Mouse (Mus musculus): ENCODE measurements around the gene Nkd1.
A peak's percentile ranks its signal among the peaks of the same experiment; 100 is the strongest.

Nkd1 gene

DNA sequence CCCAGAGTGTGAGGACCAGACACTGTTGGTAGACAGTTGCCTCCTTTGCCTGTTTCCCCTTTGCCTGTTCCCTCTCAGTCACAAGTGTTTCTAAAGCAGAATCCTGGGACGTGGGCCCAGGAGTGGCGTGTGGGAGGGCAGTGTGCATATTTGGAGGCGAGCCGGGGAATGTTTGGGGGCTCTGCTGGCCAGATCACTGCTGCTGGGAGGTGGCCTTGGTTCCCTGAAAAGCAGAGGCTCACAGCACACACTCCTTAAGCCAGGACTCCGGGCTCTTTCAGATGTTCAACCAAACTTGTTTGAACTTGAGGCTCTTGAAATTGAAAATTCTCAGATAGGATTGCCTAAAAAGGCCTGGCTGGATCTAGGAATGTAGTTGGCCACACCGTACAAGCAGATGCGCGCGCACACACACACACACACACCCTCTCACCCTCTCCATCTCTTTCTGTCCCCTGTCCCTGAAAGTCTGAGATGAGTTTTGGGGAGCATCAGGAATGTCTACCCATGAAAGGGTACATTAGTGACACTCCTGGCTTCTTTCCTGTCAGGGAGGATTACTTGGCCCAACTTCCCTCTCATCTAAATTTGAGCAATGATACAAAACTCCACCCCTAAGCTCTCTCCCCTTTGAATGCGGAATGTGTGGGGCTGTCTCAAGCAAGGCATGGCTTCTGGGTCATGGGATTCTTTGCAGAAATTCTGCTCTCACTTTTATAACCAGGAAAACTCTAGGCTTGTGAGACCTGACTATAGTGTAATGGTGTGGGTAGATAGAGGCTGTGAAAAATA lies 55.4 kb downstream of the Nkd1 start:
- no peak for DNase-seq (ENCODE audit: low spot score)

DNA sequence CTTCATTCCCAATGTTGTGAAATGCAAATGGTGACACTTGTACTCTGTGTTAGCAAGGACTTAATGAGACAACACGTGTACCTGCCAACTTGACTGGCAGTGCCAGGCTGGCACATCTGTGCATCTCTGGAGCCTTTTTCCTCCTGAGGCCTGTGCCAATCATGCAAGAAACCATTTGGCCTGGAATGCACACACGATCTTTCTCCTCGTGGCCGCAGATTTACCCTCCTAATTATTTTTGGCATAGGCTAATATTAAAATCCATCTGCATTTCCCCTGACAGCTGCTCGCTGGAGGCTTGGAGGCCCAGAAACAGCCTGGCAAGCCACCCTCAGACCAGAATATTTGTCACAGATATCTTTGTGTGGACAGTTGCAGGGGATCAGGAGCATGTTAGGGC lies 56.5 kb downstream of the Nkd1 start:
- no peak for DNase-seq (ENCODE audit: low spot score)

DNA sequence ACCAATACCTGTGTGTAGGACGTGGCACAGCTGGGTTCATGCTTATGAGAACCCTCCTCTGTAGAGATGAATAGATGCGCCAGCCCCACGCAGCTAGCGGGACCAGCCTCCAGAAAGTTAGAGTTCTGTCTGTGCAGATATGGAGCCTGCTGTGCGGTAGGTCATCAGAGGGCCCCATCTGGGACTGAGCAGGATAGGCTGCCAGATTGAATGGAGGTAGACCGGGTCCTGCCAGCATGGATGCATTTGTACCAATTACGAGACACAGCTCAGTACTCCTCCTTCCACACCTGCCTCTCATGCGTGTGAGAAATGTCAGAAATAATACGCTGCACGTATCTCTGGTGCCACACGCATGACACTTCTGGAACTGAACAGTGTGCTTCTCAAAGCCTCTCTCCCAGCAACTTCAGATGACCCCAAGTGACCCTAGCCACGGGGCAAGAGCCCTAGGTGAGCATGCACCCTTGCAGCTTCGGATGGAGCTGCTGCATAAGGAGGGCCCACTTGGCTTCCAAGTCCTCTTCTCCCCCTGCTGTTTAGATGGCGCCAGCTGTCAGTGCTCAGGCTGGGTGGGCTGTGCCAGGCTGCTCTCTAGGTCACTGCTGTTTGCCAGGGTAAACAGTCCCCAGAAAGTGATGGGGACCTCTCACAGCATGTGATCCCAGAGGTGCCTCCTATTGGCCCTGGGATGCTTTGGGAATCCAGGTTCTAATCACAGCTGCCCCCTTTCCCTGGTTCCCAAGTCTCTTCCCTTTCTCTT lies 57.4 kb downstream of the Nkd1 start:
- no peak for DNase-seq (ENCODE audit: low spot score)

DNA sequence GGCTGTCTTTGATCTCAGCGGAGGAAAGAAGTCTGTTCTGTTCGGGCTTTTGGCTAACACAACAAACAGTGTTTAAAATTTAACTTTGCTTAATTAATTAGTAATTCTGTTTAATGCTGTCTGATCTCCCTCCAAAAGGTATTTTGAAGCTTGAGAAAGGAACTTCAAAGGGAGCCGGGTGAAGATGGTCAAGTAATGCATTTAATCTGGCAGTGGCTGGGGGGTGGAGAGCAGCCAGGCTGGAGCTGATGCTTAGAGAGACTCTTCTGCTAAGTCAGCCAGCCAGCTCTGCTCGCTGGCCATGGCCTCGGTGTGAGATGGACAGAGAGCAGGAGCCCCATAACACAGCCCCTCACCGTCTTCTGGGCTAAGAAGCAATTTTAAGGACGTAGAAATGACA lies 58.1 kb downstream of the Nkd1 start:
- no peak for DNase-seq (ENCODE audit: low spot score)

DNA sequence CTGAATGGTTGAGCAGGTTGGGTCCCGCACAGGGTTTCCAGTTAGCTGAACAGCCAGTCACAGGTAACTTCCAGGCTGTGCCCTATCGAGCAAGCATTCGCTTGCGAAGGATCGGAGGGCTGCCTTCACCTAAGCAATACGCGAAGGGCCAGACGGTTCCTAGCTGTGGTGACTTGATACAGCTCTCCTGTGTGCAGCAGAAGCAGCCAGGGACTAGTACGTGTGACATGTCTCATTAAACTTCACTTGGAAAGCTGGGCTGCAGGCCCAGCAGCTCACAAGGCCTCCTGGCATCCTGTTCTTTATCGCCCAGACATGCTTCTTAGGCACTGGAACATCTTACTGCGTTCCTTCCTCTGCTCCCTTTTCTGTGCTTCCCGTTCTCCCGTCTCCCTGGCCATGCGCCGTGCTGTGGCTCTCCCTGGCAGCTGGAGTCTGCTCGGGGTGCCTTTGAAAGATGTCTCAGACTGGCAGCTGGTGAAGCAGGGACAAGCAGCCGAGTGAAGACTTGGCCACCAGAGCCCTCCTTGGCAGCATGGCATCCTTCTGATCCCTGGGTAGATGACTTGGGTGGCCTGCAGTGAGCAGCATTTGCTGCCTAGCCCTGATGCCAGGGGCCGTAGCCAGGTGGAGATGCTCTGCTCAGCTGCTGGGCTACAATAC lies 58.6 kb downstream of the Nkd1 start:
- DNase-seq (ENCODE audit: low spot score), result no peak

DNA sequence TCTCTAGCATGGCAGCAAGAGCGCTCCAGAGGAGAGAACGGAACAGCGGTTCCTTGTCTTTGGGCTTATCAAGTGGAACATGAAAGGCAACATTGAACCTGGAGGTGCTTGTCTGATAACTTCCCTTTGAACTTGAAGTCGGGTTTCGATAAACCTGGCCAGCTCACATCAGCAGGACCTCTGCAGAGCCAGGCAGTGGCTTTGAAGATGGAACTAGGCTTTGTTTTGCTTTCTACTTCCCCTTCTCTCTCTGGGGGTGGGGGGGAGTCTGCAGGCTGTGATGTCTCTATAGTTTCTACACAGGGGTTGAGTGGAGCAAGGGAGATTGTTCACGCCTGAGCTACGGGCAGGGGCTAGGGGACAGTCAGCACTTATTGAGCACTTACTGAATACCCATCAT lies 59.6 kb downstream of the Nkd1 start:
- DNase-seq (ENCODE audit: low spot score), result no peak

DNA sequence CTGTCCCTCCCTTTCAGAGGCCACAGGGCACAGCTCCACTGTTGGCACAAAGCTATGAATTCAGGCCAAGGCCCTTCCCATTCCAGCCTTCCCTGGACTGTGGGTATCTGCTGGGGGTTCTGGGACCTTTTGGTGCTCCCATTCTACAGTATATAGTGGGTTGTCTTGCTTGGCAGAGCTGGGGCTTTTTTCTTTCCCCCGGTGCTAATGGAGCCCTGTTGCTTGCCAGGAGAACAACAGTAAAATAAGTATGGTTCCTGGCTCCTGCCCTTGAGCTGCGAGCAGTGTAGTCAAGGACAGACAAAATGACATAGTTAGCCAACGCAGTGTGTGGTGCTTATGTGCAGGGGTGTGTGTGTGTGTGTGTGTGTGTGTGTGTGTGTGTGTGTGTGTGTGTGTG lies 62.7 kb downstream of the Nkd1 start:
- no peak for DNase-seq (ENCODE audit: low spot score)

DNA sequence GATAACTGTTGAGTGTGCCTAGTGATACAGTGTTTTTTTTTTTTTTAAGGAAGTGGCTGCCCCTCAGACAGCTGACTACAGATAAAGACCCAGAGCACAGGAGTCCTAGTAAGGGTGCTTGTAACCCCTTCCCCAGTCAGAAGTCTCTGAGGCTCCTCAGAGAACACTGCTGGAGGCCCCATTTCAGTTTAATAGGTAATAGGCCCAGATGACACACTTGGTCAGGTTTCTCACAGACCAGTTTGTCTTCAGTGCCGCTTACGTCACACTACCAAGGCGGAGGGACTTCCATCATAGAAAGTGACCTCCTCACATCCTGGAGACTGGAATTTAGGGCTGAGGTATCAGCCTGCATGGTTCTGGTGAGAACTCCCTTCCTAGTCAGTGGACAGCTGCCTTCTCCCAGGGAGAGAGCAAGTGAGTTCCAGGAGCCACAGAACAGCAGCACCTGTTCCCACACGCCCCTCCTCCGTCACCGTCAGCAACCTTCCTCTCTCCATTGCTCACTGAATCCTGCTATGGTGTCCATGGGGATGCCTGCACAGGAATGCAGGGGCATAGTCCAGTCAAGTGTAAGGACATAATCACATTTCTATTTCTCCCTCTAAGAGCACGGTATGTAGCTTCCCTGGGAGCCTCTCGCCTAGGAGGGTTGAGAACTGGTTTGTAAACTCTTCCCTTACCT lies 67.2 kb downstream of the Nkd1 start:
- DNase-seq (ENCODE audit: low spot score), result no peak

DNA sequence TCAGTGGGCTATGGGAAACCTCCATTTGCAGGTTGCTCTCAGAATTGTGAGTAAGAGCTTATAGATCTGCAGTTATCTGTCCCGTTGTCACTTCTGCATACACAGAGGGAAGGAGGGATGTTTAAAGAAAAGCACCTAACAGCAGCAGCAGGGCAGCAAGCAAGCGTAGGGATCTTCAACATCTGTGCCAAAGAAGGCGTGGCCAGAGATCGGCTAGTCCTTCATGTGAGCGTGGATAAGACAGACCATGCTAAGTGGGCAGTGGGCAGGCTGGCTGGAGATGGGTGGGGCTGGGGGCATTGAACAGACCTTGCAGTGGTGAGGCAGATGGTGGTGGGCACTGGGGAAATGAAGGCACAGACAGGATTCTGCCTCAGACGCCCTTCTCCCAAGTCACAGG lies 69.1 kb downstream of the Nkd1 start:
- peak; percentile 65 for DNase-seq (ENCODE audit: low spot score)

DNA sequence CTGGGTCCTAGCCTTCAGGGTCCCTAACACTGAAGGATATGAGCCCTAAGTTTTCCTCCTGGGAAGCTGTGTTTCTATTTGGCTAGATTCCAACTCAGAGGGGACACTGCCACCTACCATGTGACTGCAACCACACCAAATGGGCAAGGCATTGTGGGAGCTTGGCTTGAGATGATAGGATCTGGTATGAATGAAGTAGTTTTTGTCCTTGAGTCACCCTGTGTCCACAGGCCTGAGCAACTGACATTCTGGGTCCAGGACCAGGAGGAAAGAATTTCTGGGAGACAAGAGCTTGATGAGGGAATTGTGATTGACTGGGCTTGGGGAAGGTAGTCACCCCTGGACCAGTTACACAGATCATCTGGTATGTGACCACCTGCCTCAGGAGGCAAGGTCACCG lies 72.8 kb downstream of the Nkd1 start:
- DNase-seq (ENCODE audit: low spot score), result no peak

DNA sequence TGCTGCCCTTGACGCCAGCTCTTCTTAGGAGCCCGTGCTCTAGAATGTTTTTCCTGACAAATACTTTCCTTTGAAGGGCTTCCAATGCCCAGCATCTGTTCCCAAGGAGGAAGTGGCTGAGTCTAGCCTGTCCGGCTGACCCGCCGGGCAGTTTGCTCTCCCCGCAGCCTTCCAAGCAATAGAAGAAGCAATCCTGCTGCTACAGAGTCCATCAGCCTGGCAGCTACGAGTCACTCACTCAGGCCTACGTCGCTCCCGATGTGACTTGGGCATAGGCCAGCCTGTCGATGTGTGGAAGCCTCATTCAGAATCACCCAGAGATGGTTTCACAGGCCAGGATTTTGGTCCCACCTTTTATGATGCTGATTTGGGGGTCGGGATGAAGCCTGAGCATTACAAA lies 74.9 kb downstream of the Nkd1 start:
- no peak for DNase-seq (ENCODE audit: low spot score)

DNA sequence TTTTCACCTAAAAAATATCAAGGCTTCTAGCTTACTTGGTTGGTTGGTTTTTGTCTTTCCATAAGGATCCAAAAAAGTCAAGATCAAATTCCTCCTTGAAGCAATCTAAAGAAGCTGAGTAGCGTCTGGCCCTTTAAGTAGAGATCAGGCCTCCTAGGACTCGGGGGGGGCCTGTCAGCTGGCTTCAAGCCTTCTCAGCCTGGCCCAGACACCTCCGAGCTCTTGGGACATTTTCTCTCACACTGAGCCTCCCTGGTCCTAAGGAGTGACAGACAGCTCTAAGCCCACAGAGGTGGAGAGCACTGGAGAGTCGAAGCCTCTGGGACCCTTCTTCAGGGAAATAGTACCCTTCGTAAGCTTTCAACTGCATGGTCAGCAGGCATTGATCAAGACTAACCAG lies 77.4 kb downstream of the Nkd1 start:
- no peak for DNase-seq (ENCODE audit: low spot score)

DNA sequence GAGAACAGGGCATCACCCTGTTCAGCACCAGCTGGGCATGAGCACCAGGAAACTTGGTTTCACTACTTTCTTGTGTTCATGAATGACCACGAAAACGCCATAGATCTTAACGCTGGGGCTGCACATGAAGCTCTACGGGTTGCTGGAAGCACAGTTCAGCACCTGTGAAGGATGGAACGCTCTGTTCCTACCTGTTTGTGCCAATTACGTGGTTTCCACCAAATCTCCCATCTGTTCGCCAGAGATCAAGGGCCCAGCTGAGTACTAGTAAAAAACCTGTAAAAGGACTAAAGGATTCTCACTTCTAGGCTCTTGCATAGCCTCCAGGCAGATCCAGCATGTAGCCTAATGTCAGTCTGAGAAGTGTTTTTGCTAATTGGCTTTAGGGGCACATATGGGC lies 78.3 kb downstream of the Nkd1 start:
- no peak for DNase-seq (ENCODE audit: low spot score)

DNA sequence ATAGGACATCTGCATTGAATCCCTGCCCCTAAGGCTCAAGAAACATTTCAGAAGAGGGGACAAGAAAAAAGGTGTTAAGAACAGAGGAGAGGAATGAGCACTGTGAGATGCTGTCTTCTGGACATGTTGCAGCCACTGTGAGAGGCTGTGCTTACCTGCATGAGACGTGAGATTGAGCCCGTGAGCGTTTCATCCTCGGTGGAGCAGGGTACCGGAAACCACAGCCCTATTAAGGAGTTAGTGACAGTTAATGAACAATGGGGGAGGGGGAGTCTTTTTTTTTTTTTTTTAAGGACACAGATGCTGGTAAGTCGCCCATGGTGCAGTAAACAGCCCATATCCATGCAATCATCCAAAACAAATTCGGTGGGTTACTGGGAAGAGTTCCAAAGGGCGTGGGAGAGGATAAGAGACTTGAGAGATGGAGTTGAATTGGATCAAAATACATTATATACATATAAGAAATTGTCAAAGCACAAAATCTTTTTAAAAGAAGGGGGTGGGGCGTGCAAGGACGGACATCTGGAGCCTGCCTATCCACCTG lies 82.4 kb downstream of the Nkd1 start:
- DNase-seq (ENCODE audit: low spot score), result peak; percentile 65

DNA sequence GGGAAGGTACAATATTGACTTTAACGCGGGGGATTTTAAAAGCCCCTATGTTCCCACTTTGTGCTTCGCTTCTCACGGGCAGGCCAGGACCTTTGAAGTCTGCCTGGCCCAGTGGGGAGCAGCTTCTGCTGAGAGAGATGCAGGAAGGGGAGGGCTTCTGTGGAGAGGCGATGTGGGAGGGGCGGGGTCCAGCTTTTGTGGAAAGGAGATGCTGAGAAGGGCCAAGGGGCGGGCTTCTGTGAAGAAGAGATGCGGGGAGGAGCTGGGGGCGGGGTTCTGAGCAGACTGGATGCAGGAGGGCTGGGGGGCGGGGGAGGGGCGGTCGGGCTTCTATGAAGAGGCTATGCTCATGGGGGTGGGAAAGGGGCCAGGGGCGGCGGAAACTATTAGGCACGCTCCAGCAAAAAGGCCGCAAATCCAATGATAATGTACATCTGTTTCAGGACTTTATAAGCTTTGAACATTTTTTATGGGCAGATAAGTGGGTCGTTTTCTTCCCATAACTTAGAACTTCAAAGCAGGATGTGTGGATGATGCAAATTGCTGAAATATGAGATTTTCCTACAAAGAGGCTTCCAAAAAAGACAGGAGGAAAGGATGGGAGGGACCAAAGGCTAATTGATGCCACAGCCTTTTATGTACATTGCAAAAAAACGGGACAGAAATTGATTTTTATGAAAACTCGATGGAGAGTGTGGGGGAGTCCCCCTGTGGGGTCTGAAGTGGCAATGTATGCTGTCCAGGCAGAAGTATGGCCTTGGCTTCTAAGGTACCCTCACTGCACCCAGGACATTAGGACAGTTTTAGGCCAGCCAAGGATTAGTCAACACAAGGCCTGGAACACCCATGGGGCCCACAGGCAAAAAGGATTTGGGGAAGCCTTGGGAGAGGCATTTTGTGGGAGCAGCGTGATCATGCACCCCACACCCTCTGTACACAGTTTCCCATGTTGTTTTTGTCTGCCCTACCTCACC lies 83.2 kb downstream of the Nkd1 start:
- peak; percentile 90 for DNase-seq (ENCODE audit: low spot score)

DNA sequence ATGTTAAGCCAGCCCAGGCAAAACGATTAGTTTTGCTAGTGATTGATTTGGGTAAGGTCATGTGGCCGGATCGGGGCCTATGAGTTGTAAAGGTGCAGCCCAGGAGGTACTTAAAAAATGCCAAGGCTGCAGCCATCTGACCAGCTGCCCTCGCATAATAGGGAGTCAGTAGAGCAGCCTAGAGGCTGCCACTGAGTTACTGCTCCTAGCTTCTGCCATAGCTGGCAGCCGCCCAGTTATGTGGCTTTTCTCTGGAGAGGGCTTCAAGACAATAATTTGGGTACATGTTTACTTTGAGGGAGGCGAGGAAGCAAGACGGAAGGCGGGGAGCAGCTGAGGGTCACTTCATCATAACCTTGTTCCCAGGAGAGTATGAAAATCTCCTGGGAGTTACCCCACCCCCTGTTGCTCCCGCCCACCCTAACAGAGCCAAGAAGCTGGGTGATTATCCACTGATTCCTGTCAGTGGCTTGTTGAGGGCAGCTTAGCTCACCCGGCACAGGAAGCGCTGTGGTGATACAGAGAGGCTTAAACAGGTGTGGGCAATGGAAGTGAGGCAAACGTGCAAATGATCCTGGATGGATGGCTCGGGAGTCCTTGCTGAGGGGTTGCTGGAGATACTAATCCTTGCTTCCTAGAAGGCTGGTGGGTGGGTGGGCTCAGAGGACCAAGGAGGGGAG lies 84.3 kb downstream of the Nkd1 start:
- peak; percentile 30 for DNase-seq (ENCODE audit: low spot score)

DNA sequence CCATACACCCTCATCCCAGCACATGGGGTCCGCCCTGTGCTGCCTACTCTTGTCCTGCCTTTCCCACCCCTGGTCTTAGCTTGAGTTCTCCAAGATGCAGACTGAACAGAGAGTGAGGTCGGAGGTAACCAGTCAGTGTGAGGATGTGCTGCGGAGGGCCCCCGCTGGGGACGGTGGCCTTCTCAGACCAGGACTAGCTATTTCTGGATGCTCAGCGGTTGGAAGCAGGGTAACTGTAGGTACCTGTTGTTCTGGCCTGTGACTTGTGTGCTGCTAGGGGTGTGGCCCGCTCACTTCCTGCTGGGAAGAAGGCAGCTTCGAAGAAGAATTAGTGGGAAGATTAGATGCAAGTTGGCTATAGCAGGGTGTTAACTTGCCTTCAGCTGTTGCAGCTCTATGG lies 87.9 kb downstream of the Nkd1 start:
- DNase-seq (ENCODE audit: low spot score), result no peak

DNA sequence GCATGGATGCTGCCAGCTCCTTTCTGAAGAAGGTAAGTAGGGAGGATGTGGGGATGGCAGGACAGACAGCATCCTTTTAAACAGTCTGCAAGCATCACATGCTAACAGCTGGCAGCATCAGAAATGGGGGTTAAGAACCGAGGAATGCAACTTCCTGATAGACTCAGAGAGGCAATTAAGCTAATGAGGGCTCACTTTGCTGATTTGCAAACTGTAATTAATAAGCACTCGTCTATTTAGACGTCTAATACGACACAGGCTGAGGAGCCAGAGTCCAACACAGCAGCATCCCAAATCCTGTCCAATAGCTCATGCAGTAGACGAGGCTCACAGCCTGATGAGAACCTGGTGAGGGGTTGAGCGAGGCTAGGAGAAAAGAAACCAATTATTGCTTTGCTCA lies 89.1 kb downstream of the Nkd1 start:
- DNase-seq (ENCODE audit: low spot score), result no peak

DNA sequence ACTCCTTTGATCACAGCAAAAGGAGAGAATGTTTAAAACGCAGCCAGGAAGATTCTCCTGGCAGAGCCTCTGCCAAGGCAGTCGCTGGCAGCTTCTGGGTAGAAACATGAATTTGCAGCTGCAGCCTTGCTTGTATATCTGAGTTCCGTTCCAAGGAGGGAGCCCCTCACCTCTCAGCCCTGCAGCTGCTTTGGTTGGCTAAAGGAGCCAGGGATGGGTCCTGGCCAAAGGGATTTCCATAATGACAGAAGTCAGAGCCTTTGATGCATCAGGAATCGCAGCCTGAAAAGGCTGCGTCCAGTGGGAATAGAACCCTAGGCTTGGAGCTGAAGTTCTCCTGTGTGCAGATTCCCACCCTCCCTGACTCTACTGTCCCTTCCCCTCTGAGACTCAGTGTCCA lies 93.8 kb downstream of the Nkd1 start:
- no peak for DNase-seq (ENCODE audit: low spot score)

DNA sequence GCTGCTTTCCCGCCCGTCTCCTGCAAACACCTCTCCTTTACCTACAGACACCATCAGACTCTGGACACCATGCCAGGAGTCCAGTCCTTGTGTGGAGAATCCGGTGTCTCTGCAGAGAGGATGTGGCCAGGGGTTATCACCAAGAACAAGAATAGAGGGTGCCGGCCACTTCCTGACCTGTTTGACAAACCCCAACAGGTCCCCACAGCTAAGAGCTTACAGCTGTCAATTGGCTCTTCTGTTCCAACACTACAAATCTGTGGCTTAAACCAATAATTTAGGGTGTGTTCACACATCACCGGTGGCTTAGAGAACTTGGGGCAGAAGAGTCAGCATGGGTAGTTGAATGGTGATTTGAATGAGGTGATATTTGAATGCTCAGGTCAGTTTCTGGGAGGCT lies 97.5 kb downstream of the Nkd1 start:
- no peak for DNase-seq (ENCODE audit: low spot score)

DNA sequence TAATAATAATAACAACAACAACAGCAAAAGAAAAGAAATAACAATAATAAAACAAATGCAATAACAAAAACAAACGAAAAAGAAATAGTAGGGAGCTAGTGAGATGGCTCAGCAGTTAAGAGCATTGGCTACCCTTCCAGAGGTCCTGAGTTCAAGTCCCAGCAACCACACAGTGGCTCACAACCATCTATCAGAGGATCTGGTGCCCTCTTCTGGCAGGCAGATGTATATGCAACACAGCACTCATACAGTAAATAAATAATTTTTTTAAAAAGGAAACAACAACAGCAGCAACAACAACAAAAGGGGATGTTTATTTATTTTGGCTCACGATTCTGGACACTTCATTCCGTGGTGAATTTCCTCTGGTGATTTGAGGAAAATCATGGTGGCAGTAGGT lies 98.4 kb downstream of the Nkd1 start:
- DNase-seq (ENCODE audit: low spot score), result no peak
